Mouse (Mus musculus) Patski (cell line): ENCODE results near the gene Polr3e. TPM values are rescaled to one million over a fixed set of nuclear protein-coding genes. Genes with fewer than 3 reads are reported as not detected.
"Not testable (repeated sequence)": the region's sequence is repeated elsewhere in the genome, so short reads cannot be mapped to it uniquely, and the experiment has no call there.

Source experiments
- ATAC-seq: fragments of 100-300 bp; one replicate; pipeline ENCODE4 v1.8.0; 2021
- CTCF ChIA-PET: fragments of 350-600 bp; sonication (Branson Sonifier 250); formaldehyde crosslinking; loops from one replicate; lab custom pipeline; 2022; ENCODE audit warnings: inconsistent platforms; lab: Charles Lee
- POLR2A ChIA-PET: fragments of 350-600 bp; sonication (Branson Sonifier 250); formaldehyde crosslinking; loops from one replicate; lab custom pipeline; 2022; ENCODE audit warnings: antibody characterized with exemption, inconsistent platforms; lab: Charles Lee
- DNase-seq: peaks from one replicate; pipeline ENCODE4 v3.0.0-alpha.2; 2011; ENCODE audit warnings: low read depth, low spot score
- H3K27me3 ChIP-seq: fragments of 371-371 bp; one replicate; pipeline ENCODE4 v1.5.1; 2021
- CTCF ChIP-seq: fragments of 100-300 bp; IDR thresholded peaks from one replicate; pipeline ENCODE4 v1.5.1; 2021
- in situ Hi-C: fragments of 300-500 bp; cut with MboI; formaldehyde crosslinking; loops from 3 replicates; pipeline ENCODE4 v1.11.1; 2018; ENCODE audit warnings: low pct_unique_long_range_greater_than_20kb, mixed read lengths
- polyA plus RNA-seq: library from polyadenylated mRNA; unstranded; gene quantifications from one replicate; pipeline ENCODE4 v1.2.3, GENCODE M21; 2021

The Polr3e gene
- polyA plus RNA-seq, 1 experiment from 2014 or later = 27.2 TPM

DNA sequence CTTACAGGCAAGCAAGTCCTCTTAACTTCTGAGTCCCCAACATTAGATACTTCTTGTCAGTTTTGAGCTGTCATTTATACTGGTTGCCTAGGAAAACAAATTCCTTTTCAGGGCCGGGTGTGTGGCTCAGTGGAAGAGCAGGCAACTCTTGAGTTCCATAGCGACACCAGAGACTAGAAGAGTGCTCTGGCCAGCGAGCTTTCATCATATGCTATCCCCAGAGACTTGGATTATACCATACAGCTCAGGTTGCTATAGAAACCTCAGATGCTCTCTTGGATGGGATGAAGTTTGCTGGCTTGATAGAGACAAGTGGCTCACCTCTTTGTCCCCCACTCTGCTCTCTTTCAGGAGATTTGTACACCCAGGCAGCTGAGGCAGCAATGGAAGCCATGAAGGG lies 14.6 kb upstream of the Polr3e start:
- in situ Hi-C loops = no loop called here
- ChIA-PET POLR2A (no interaction called here), CTCF (interaction anchor here (0.9 kb wide), 1 partner anchor 35 kb away, joined by 3 read pairs; no protein-coding TSS in a partner anchor)
- TF ChIP-seq CTCF = no peak
- no peaks in the 10 kb centered on the region for H3K27me3 ChIP-seq
- ATAC-seq (no peak), DNase-seq (no peak)

DNA sequence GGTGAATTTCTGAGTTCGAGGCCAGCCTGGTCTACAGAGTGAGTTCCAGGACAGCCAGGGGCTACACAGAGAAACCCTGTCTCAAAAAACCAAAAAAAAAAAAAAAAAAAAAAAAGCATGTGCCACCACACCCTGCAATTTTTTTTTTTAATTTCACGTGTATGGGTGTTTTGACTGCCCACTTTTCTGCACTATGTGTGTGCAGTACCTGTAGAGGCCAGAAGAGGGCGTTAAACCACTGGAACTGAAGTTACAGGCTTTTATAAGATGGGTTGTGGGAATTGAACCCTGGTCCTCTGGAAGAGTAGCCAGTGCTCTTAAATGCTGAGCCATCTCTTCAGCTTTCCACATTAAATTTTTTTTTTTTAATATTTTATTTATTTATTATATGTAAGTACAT lies 7.4 kb upstream of the Polr3e start:
- CTCF ChIA-PET = interaction anchor here (0.9 kb wide), 1 partner anchor 43 kb away, joined by 3 read pairs; no protein-coding TSS in a partner anchor
- POLR2A ChIA-PET, H3K27me3 ChIP-seq, ATAC-seq, DNase-seq: not testable (repeated sequence)
- in situ Hi-C loops = loop anchor here (5.0 to 10.0 kb wide), 4 partner anchors 68 to 275 kb away; partner anchors contain the start of genes Eef2k, Mosmo, Pdzd9 and Uqcrc2
- TF ChIP-seq CTCF = peak; percentile 17

DNA sequence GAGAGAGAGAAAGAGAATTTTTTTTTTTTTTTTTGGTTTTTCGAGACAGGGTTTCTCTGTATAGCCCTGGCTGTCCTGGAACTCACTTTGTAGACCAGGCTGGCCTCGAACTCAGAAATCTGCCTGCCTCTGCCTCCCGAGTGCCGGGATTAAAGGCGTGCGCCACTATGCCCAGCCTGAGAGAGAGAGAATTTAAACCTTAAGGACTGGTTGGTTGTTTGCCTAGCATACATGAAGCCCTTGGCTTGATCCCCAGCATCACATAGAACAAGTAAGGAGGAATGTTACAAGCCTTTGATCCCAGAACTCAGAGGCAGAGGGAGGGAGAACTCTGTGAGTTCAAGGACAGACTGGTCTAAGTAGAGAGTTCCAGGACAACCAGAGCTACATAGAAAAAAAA lies 6.3 kb upstream of the Polr3e start:
- H3K27me3 ChIP-seq, DNase-seq, ATAC-seq: not testable (repeated sequence)
- in situ Hi-C loops = loop anchor here (5.0 to 10.0 kb wide), 4 partner anchors 69 to 276 kb away; partner anchors contain the start of genes Eef2k, Mosmo, Pdzd9 and Uqcrc2
- POLR2A ChIA-PET = interaction anchor here (0.7 kb wide), 1 partner anchor 14 kb away, joined by 3 read pairs; no protein-coding TSS in a partner anchor
- CTCF ChIA-PET = interaction anchor here (1.9 kb wide), 1 partner anchor 75 kb away, joined by 4 read pairs; no protein-coding TSS in a partner anchor

DNA sequence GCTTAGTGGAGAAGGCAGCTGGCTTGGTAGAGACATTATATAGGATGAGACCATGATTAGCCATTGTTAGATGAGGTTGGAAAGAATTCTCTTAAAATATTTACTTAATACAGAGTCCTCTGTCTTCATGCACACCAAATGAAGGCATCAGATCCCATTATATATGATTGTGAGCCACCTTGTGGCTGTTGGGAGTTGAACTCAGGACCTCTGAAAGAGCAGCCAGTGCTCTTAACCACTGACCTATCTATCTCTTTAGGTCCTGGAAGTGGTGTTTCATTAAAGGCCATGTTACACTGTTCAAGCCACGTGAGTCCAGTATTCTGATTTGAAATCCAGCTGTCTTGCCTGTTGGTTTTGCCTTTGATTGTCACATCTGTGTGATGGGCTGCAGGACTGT lies 4.2 kb upstream of the Polr3e start:
- peak; percentile 66 for TF ChIP-seq CTCF
- DNase-seq (no peak), ATAC-seq (no peak)
- in situ Hi-C loops = loop anchor here (5.0 to 10.0 kb wide), 4 partner anchors 71 to 279 kb away; partner anchors contain the start of genes Eef2k, Mosmo, Pdzd9 and Uqcrc2
- ChIA-PET CTCF (interaction anchor here (1.1 to 1.8 kb wide), 3 partner anchors 16 to 78 kb away, joined by 3 to 6 read pairs (median 3); no protein-coding TSS in a partner anchor), POLR2A (interaction anchor here (0.7 kb wide), 1 partner anchor 49 kb away, joined by 3 read pairs; no protein-coding TSS in a partner anchor)
- H3K27me3 ChIP-seq = no peaks in the 10 kb centered on the region

DNA sequence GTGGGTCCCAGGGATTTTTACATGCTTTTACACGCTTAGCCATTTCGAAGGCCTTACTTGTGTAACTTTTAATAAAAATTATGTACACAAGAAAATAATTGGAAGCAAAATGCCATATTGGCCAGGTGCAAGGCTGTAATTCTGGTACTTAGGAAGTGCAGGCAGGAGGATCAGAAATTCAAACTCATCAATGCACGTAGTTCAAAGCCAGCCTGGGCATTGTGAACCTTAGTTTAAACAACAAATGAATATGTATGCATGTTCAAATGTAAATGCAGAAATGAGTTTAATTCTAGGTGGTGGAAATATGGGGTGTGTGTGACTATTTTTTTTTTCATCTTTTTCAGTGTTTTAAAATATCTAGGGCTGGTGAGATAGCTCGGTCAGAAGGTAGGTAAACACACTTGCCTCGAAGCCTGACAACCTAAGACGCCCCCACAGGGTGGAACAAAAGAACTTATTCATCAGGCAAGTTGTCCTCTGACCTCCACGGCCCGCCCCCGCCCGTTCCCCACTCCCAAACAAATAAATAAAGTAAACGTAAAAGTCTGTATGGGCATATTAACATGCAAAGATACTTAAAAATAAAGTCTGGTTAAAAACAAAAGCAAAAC lies 1.2 kb upstream of the Polr3e start:
- no peak for TF ChIP-seq CTCF
- ChIA-PET CTCF (interaction anchor here (0.7 to 2.1 kb wide), 9 partner anchors 10 to 283 kb away, joined by 3 to 25 read pairs (median 3); no protein-coding TSS in a partner anchor), POLR2A (interaction anchor here (0.9 to 2.0 kb wide), 2 partner anchors 73 to 81 kb away, joined by 3 to 13 read pairs; partner anchors contain the start of gene Eef2k)
- no peak for DNase-seq
- H3K27me3 ChIP-seq = no peaks in the 10 kb centered on the region
- no peak for ATAC-seq
- in situ Hi-C loops = loop anchor here (10.0 kb wide), 3 partner anchors 162 to 282 kb away; partner anchors contain the start of genes Mosmo, Pdzd9 and Uqcrc2

DNA sequence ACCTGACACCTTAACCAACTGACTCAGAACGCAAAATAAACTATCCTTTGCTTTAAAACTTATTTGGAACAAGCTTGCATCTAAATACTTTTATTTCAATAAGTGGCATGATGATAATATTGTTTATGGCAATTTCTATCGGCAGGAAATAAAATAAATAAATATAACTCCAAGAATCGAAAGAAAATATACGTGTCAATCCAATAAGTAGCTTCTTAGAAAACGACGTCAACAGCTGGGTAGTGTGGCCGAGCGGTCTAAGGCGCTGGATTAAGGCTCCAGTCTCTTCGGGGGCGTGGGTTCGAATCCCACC lies 309 bp upstream of the Polr3e start:
- ChIA-PET CTCF (interaction anchor here (0.7 to 2.1 kb wide), 13 partner anchors 11 to 284 kb away, joined by 3 to 25 read pairs (median 3); no protein-coding TSS in a partner anchor), POLR2A (interaction anchor here (0.9 to 2.0 kb wide), 2 partner anchors 74 to 82 kb away, joined by 3 to 13 read pairs; partner anchors contain the start of gene Eef2k)
- in situ Hi-C loops = loop anchor here (10.0 kb wide), 3 partner anchors 162 to 282 kb away; partner anchors contain the start of genes Mosmo, Pdzd9 and Uqcrc2
- no peak for TF ChIP-seq CTCF
- H3K27me3 ChIP-seq = no peaks in the 10 kb centered on the region
- no peak for ATAC-seq
- DNase-seq = no peak

DNA sequence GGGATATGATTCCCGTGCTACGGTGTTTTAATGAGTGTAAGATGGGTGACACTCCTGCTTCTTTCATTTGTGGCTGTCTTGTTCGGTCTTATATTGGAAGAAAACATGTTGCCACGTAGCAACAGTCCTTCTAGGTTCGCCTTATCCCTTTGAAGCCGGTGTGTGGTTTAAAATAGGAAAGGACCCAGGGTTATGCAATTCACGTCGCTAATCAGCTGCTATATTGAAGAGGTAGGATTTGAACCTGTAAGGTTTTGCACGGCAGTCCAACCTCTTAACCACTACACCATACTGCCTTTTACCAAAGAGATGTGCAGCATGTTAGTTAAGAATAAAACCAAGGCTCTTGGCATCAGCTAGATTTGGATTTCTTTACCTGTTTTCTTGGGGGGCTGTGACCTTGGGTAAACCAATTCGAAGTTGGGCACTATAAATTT lies 1.0 kb downstream of the Polr3e start:
- TF ChIP-seq CTCF = no peak
- ChIA-PET CTCF (interaction anchor here (0.9 kb wide), 1 partner anchor 249 kb away, joined by 3 read pairs; no protein-coding TSS in a partner anchor), POLR2A (no interaction called here)
- DNase-seq (peak; percentile 59), ATAC-seq (peak; percentile 42)
- H3K27me3 ChIP-seq = no peaks in the 10 kb centered on the region
- in situ Hi-C loops = loop anchor here (10.0 kb wide), 3 partner anchors 164 to 284 kb away; partner anchors contain the start of genes Mosmo, Pdzd9 and Uqcrc2

DNA sequence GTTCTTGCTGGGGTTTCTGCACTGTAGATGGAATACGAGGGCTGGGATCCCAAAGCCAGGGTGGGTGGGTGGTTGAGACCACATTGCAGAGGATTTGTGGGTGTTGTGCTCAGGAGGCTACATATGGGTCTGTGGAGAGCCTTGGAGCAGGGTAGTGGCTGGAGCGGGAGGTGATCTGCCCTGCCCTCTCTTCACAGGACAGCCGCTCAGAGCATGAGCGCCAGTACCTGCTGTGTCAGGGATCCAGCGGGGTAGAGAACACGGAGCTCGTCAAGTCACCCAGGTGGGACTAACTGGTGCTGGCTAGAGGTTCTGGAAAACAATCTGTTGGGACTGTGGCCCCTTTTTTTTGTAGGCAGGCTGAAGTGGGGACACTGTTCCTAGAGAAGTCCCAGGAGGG lies 15.6 kb downstream of the Polr3e start:
- CTCF ChIA-PET = interaction anchor here (0.8 to 3.2 kb wide), 5 partner anchors 10 to 187 kb away, joined by 3 to 17 read pairs (median 3); partner anchors contain the start of gene Igsf6
- DNase-seq (no peak), ATAC-seq (no peak)
- H3K27me3 ChIP-seq = no peaks in the 10 kb centered on the region
- no peak for TF ChIP-seq CTCF
- in situ Hi-C loops = loop anchor here (5.0 kb wide), 2 partner anchors 134 to 184 kb away; no protein-coding TSS in a partner anchor
- POLR2A ChIA-PET = interaction anchor here (0.6 kb wide), 1 partner anchor 463 kb away, joined by 5 read pairs; no protein-coding TSS in a partner anchor

DNA sequence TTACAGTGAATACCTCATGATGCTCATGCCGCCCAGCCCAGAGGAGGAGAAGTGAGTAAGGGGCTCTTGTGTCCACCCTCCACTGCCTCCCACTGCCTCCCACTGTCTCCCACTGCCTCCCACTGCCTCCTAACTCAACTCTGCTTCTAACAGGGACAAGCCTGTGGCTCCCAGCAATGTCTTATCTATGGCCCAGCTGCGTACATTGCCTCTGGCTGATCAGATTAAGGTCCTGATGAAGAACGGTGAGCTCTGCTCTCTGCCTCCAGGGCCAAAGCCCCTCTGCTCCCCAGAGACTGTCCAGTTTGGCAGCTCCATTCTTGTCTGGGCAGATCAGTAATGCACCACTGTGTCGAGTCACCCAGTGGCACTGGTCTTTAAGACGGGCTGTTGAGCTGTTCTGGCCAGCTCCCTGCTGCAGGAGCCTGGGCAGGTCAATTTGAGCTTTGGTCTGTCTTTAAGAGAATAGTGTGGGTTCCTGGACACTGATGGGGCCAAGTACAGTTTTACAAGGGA lies 16.2 kb downstream of the Polr3e start:
- ChIA-PET POLR2A (interaction anchor here (0.5 kb wide), 1 partner anchor 221 kb away, joined by 4 read pairs; no protein-coding TSS in a partner anchor), CTCF (interaction anchor here (0.8 to 3.2 kb wide), 7 partner anchors 8 to 188 kb away, joined by 3 to 17 read pairs (median 3); partner anchors contain the start of gene Igsf6)
- H3K27me3 ChIP-seq = no peaks in the 10 kb centered on the region
- in situ Hi-C loops = loop anchor here (5.0 kb wide), 2 partner anchors 134 to 184 kb away; no protein-coding TSS in a partner anchor
- DNase-seq = no peak
- TF ChIP-seq CTCF = no peak
- ATAC-seq = no peak

DNA sequence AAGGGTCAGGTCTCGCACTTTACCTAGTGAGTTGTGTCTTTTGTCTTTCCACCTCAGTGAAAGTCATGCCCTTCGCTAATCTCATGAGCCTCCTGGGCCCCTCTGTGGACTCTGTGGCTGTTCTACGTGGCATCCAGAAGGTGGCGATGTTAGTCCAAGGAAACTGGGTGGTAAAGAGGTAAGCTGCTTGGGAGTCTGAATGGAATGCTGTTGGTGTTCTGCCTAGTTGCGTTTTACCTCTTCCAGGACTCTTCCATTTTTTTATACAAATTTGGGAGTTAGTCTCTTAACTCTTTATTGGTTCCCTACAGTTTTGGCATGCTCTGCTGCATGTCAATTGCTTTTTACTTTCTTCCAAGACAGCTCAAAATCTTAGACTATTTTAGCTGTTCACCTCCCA lies 17.2 kb downstream of the Polr3e start:
- DNase-seq = peak; percentile 19
- in situ Hi-C loops = loop anchor here (5.0 kb wide), 2 partner anchors 133 to 183 kb away; no protein-coding TSS in a partner anchor
- peak; percentile 87 for ATAC-seq
- H3K27me3 ChIP-seq = no peaks in the 10 kb centered on the region
- CTCF ChIA-PET = interaction anchor here (0.6 to 3.2 kb wide), 14 partner anchors 9 to 294 kb away, joined by 3 to 17 read pairs (median 3); no protein-coding TSS in a partner anchor
- POLR2A ChIA-PET = no interaction called here
- TF ChIP-seq CTCF = no peak
